Mouse (Mus musculus): ENCODE measurements around the gene 1700086D15Rik. TPM values are rescaled to one million over a fixed set of nuclear protein-coding genes. Genes with fewer than 3 reads are reported as not detected.

The 1700086D15Rik gene
- total and polyA plus RNA-seq, 2 experiments from 2014 or later: 0.33 to 0.71 TPM

DNA sequence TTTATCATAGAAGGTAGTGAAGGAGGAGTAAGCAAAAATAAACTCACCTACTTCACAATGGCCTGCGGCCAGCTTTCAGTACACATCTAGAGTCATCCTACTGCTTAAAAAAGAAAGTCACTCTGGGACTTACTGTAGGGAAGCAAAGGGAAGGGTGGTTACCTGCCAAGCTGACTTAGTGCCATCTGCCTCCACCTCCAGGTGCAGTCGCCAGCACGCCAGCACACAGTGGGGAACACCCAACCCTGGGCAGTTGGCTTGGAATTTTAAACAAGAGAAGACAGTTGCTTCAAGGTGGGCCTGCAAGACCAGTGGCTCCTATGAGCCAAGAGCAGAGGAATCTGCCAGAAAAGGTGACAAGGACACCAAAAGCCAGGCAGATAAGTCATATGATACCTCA lies 55.6 kb downstream of the 1700086D15Rik start:
- no peaks in the 10 kb centered on the region for H3K9me3 ChIP-seq (ENCODE audit: low read length)
- H3K9ac ChIP-seq: no peak overlapping the region
- 96% methylated on average over 3 of the region's 3 CpGs for WGBS
- ATAC-seq: no peak
- H3K27me3 ChIP-seq (ENCODE audit: insufficient read depth, low read length): no peaks in the 10 kb centered on the region
- DNase-seq: no peak
- no peak for TF ChIP-seq CTCF (IDR thresholded peaks at IDR 0.05; ENCODE audit: low read depth)
- no peak overlapping the region for H3K4me3 ChIP-seq (ENCODE audit: low read depth, low read length)
- H3K4me1 ChIP-seq (ENCODE audit: insufficient read depth): no peaks in the 10 kb centered on the region
- H3K27ac ChIP-seq (ENCODE audit: low read depth, low read length): no peak overlapping the region
- H3K4me2 ChIP-seq (ENCODE audit: low read depth): no peak overlapping the region
- H3K36me3 ChIP-seq (ENCODE audit: insufficient read depth): no peaks in the 10 kb centered on the region

Other genes starting within 250 kb of the 1700086D15Rik start
- 32.1 and 35.1 TPM in 2 replicates for gene Elac2, start 180.9 kb downstream of the 1700086D15Rik start, total RNA-seq (2014; rRNA removed)
- gene Elac2, start 180.9 kb downstream of the 1700086D15Rik start, polyA plus RNA-seq (2015; fragmentation: Nextera tagmentation; extraction: Ambion mirVana): 21.2 and 25.9 TPM in 2 replicates
- 27.4 and 29.6 TPM in 2 replicates for gene Arhgap44, start 3.1 kb upstream of the 1700086D15Rik start, total RNA-seq (2014; rRNA removed)
- gene Arhgap44, start 3.1 kb upstream of the 1700086D15Rik start, polyA plus RNA-seq (2015; fragmentation: Nextera tagmentation; extraction: Ambion mirVana): 13.6 and 17.4 TPM in 2 replicates
- gene Myocd, start 110.1 kb upstream of the 1700086D15Rik start, total RNA-seq (2014; rRNA removed): 0.08 and 0.38 TPM in 2 replicates
- gene Myocd, start 110.1 kb upstream of the 1700086D15Rik start, polyA plus RNA-seq (2015; fragmentation: Nextera tagmentation; extraction: Ambion mirVana): 0.07 and 0.08 TPM in 2 replicates

Measured in forebrain, postnatal 0 days (tissue).